Mouse (Mus musculus): ENCODE measurements at regions not wholly inside any gene's neighbourhood (a gene's known extent, or its start where the extent isn't known, plus 50 kb on each side); places are given as distances from the start of the nearest gene placed in this dataset.

DNA sequence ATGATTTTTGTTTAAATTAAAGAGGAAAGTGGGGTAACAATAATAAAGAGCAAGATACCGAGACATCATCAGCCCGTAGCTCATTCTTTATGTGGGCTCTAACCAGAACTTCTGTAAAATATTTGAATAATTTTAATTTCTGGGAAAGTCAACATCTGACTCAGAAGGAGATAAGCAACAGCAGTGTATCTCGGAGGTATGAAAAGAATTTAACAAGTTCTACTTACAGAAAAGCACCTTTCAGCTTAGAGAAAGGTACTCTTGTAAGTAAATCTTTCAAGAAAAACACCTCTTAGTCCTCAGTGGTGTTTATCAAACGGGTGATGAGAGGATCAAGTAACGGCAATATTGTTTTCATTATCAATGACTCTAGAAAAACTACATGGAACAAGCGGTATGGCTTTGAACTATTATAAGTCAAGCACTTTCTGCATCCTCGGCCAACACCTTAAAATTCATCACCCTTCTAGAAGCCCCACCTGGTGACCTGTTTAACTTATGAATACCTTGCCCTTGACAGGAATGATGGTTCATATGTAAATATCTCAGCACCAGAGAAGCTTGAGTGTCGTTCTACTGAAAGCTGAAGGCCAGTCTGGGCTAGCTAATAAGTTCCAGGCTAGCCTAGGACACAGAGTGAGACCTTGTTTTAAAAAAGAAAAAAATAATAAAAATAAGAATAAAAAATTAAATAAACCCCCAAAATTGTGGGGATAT, 57.7 kb upstream of the Slc39a8 start:
- H3K27ac ChIP-seq (ENCODE audit: low read length), result peak overlapping the region; percentile 31; the same call in 1 of the 2 replicates
- WGBS, result 52% methylated on average over 8 of the region's 8 CpGs
- H3K4me1 ChIP-seq (replicated peaks; ENCODE audit: control insufficient read depth, insufficient read depth, low read length), result no peaks in the 10 kb centered on the region
- 0 out of 2 replicates have a peak, but pooled peaks have one; percentile 20 for ATAC-seq (ENCODE audit: low read depth)
- H3K27me3 ChIP-seq (ENCODE audit: control insufficient read depth, insufficient read depth, low read depth, low read length), result no peaks in the 10 kb centered on the region
- no peak overlapping the region for H3K4me2 ChIP-seq (ENCODE audit: low read depth, low read length)
- no peaks in the 10 kb centered on the region for H3K9me3 ChIP-seq (ENCODE audit: control insufficient read depth, low read length)
- no peaks in the 10 kb centered on the region for H3K36me3 ChIP-seq (ENCODE audit: control insufficient read depth, insufficient read depth, low read length)
- H3K9ac ChIP-seq (ENCODE audit: low read length), result no peak overlapping the region
- H3K4me3 ChIP-seq (ENCODE audit: low read length), result no peak overlapping the region

- H3K9me3 ChIP-seq (ENCODE audit: control insufficient read depth, low read length), result no peaks in the 10 kb centered on the region
- H3K27me3 ChIP-seq (ENCODE audit: control insufficient read depth, insufficient read depth, low read depth, low read length), result no peaks in the 10 kb centered on the region
- no peak overlapping the region for H3K4me2 ChIP-seq (ENCODE audit: low read depth, low read length)
- H3K36me3 ChIP-seq (ENCODE audit: control insufficient read depth, insufficient read depth, low read length), result no peaks in the 10 kb centered on the region
- H3K4me1 ChIP-seq (replicated peaks; ENCODE audit: control insufficient read depth, insufficient read depth, low read length), result no peaks in the 10 kb centered on the region
- no peak overlapping the region for H3K27ac ChIP-seq (ENCODE audit: low read length)
- no peak overlapping the region for H3K9ac ChIP-seq (ENCODE audit: low read length)
- WGBS, result 23% methylated on average over 1 of the region's 1 CpGs
- no peak overlapping the region for H3K4me3 ChIP-seq (ENCODE audit: low read length)
- no peak for ATAC-seq (ENCODE audit: low read depth)
Measured at GRCm38 (mm10) chr3:135757888-135758287, 66.5 kb upstream of the Nfkb1 start.

DNA sequence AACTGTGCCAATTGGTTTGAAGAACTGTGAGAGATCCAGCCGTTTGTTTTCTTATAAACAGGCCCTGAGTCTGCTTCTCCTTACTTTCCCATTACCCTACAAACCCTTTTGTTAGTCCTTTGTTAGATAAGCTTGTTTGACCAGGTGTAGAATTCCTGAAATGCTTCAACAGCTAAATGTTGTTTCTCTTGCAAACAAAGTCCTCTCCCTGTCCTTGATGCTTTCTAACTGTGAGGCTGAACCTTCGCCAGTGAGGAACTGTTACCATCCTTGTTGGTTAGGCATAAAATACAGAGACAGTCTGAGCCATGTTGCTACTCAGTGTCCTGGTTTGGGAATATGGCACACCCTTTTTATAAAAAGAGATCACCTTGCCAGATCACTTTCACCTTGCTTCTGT, 65.5 kb upstream of the Nfkb1 start:
- ATAC-seq (ENCODE audit: low read depth), result no peak
- Histone ChIP-seq H3K9ac (ENCODE audit: low read length) (no peak overlapping the region), H3K4me3 (ENCODE audit: low read length) (no peak overlapping the region), H3K27me3 (ENCODE audit: control insufficient read depth, insufficient read depth, low read depth, low read length) (no peaks in the 10 kb centered on the region), H3K36me3 (ENCODE audit: control insufficient read depth, insufficient read depth, low read length) (no peaks in the 10 kb centered on the region), H3K4me1 (replicated peaks; ENCODE audit: control insufficient read depth, insufficient read depth, low read length) (no peaks in the 10 kb centered on the region), H3K4me2 (ENCODE audit: low read depth, low read length) (no peak overlapping the region), H3K27ac (ENCODE audit: low read length) (0 out of 2 replicates have a peak overlapping the region, but pooled peaks have one; percentile 30), H3K9me3 (ENCODE audit: control insufficient read depth, low read length) (no peaks in the 10 kb centered on the region)
- WGBS, result 44% methylated on average over 2 of the region's 2 CpGs

DNA sequence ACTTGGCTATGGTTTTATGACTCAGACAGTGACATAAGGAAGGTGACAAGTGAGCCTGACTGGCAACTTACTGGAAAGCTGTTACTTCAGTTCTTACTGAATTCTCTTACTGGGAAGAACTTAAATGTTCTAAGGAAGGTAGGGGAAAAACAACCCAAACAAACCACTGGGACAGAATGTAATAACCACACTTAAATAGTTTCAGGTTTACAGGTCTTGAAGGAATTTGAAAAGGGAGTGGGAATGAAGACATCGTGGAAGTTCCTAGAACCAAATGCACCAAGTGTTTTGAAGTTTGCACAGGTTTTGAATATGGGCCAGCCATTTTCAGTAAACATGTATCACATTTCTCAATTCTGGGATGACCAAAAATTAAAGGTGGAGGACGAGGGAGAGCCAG, 59.4 kb upstream of the Nfkb1 start:
- no peaks in the 10 kb centered on the region for H3K9me3 ChIP-seq (ENCODE audit: control insufficient read depth, low read length)
- H3K4me1 ChIP-seq (replicated peaks; ENCODE audit: control insufficient read depth, insufficient read depth, low read length), result no peaks in the 10 kb centered on the region
- no peaks in the 10 kb centered on the region for H3K27me3 ChIP-seq (ENCODE audit: control insufficient read depth, insufficient read depth, low read depth, low read length)
- no peak overlapping the region for H3K4me3 ChIP-seq (ENCODE audit: low read length)
- ATAC-seq (ENCODE audit: low read depth), result no peak
- H3K4me2 ChIP-seq (ENCODE audit: low read depth, low read length), result no peak overlapping the region
- no peaks in the 10 kb centered on the region for H3K36me3 ChIP-seq (ENCODE audit: control insufficient read depth, insufficient read depth, low read length)
- H3K27ac ChIP-seq (ENCODE audit: low read length), result no peak overlapping the region
- no peak overlapping the region for H3K9ac ChIP-seq (ENCODE audit: low read length)
- WGBS, result 71% methylated on average over 2 of the region's 2 CpGs

DNA sequence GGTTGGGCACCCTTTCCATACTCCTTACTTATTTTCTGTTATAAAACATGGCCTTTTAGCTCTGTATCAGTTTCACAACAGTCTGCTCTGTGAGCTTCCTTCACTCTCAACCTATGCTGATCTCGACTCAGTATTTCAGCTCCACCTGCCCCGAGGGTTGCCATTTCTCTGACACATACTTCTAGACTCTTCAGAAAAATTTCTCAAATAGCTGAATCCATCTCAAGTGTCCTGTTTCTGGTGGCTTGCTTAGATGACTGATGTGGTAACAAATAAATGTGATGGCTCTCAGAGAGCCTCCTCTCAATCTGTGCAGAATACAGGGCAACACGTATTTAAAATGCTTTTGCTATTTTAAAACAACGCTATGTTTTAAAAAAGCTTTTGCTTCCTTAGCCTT, 54.1 kb upstream of the Nfkb1 start:
- H3K9ac ChIP-seq (ENCODE audit: low read length), result no peak overlapping the region
- 70% methylated on average over 4 of the region's 4 CpGs for WGBS
- ATAC-seq (ENCODE audit: low read depth), result no peak
- H3K36me3 ChIP-seq (ENCODE audit: control insufficient read depth, insufficient read depth, low read length), result no peaks in the 10 kb centered on the region
- no peak overlapping the region for H3K27ac ChIP-seq (ENCODE audit: low read length)
- H3K4me1 ChIP-seq (replicated peaks; ENCODE audit: control insufficient read depth, insufficient read depth, low read length), result no peaks in the 10 kb centered on the region
- H3K4me3 ChIP-seq (ENCODE audit: low read length), result no peak overlapping the region
- H3K9me3 ChIP-seq (ENCODE audit: control insufficient read depth, low read length), result no peaks in the 10 kb centered on the region
- H3K27me3 ChIP-seq (ENCODE audit: control insufficient read depth, insufficient read depth, low read depth, low read length), result no peaks in the 10 kb centered on the region
- H3K4me2 ChIP-seq (ENCODE audit: low read depth, low read length), result no peak overlapping the region

All from lung, embryonic 16.5 days (tissue).